Mouse (Mus musculus) cerebellum, adult 11 months (tissue): ENCODE measurements around the gene Hpn.

Experiments
- DNase-seq: peaks from one replicate; pipeline ENCODE4 v3.0.0; 2022

Hpn gene

GRCm38 (mm10) chr7:31052636-31053434 lies 62.3 kb downstream of the Hpn start:
- DNase-seq = peak; percentile 82

GRCm38 (mm10) chr7:31052251-31052635 lies 62.8 kb downstream of the Hpn start:
- no peak for DNase-seq

GRCm38 (mm10) chr7:31051321-31052021 lies 63.6 kb downstream of the Hpn start, which contains the start of gene Fxyd7:
Fxyd7 (minus strand) TSS chr7:31051467.
- DNase-seq = peak; percentile 49

GRCm38 (mm10) chr7:31050921-31051320 lies 64.2 kb downstream of the Hpn start:
- DNase-seq = peak; percentile 51

GRCm38 (mm10) chr7:31050487-31050886 lies 64.6 kb downstream of the Hpn start:
- DNase-seq = no peak

GRCm38 (mm10) chr7:31049846-31050281 lies 65.2 kb downstream of the Hpn start:
- DNase-seq = no peak

- peak; percentile 64 for DNase-seq
Measured at GRCm38 (mm10) chr7:31049135-31049845, 65.8 kb downstream of the Hpn start.
